Mouse (Mus musculus): Measurements from ENCODE around the gene Sirt3. TPM values are rescaled to one million over a fixed set of nuclear protein-coding genes. Genes with fewer than 3 reads are reported as not detected.

Sirt3 gene
- polyA plus RNA-seq, 1 experiment, result 16.2 TPM

DNA sequence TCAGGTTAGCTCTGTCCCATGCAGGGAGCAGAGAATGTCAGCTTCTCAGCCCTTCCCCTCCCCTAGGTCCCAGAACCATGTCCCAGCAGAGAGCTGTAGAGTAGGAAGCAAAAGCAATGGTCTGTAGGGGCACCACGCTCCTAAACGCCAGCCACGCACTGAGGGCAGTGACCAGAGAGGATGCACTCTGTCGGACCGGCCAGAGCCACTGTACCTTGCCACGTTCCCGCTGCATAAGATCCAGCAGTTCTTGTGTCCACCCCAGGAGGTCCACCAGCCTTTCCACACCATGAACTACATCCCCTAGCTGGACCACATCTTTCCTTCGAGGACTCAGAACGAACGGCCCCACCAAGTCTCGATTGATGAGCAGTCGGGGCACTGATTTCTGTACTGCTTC, 17.3 kb downstream of the Sirt3 start:
- Histone ChIP-seq H3K4me3 (ENCODE audit: insufficient read depth, low read length) (no peak overlapping the region), H3K4me1 (ENCODE audit: control insufficient read depth, insufficient read depth, low read length) (no peaks in the 10 kb centered on the region), H3K27ac (ENCODE audit: insufficient read depth, low read depth, low read length) (no peak overlapping the region)
- no peak for TF ChIP-seq CTCF (IDR thresholded peaks at IDR 0.05; ENCODE audit: low read depth, low read length)
- TF ChIP-seq POLR2A (IDR thresholded peaks at IDR 0.05; ENCODE audit: borderline replicate concordance, low read depth, low read length), result no peak

- Histone ChIP-seq H3K4me1 (ENCODE audit: control insufficient read depth, insufficient read depth, low read length) (peaks cover 7% of the 10 kb centered on the region; the same call in 1 of the 2 replicates), H3K4me3 (ENCODE audit: insufficient read depth, low read length) (no peak overlapping the region), H3K27ac (ENCODE audit: insufficient read depth, low read depth, low read length) (no peak overlapping the region)
- TF ChIP-seq CTCF (IDR thresholded peaks at IDR 0.05; ENCODE audit: low read depth, low read length) (no peak), POLR2A (IDR thresholded peaks at IDR 0.05; ENCODE audit: borderline replicate concordance, low read depth, low read length) (no peak)
Observed at GRCm38 (mm10) chr7:140860728-140861127, 21.4 kb downstream of the Sirt3 start.

DNA sequence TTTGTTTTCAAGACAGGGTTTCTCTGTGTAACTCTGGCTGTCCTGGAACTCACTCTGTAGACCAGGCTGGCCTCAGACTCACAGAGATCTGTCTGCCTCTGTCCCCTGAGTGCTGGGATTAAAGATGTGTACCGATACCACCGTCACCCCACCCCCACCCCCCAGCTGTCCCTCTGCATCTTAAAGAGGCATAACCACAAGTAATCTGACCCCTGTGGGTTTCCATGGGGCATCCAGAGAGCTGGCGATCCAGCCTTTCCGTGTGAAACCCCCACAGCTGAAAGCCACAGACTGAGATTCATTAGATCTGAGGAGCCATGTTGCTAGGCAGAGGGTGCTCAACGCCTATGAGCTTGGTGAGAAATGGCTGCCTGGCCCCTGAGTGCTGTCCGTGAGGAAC, 22.1 kb downstream of the Sirt3 start:
- Histone ChIP-seq H3K4me3 (ENCODE audit: insufficient read depth, low read length) (no peak overlapping the region), H3K4me1 (ENCODE audit: control insufficient read depth, insufficient read depth, low read length) (peaks cover 10% of the 10 kb centered on the region; the same call in 1 of the 2 replicates), H3K27ac (ENCODE audit: insufficient read depth, low read depth, low read length) (no peak overlapping the region)
- TF ChIP-seq POLR2A (IDR thresholded peaks at IDR 0.05; ENCODE audit: borderline replicate concordance, low read depth, low read length) (no peak), CTCF (IDR thresholded peaks at IDR 0.05; ENCODE audit: low read depth, low read length) (no peak)

DNA sequence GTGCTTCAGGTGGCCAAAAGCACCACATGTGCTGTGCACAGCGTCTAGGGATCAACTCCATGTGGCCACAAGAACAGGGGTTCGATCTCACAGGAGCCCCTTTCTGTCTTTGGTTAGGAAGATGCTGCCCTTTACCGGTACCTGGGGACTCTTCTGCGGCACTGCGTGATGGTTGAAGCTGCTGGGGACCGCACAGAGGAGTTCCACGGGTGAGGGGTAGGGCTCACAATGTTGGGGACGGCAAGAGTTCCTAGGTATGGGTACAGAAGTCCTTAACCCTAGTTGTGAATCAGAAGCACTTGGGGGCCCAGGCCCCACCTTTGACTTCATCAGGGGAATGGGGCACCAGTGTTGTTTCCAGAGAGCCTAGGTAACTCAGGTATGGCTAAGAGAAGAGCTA, 23.4 kb downstream of the Sirt3 start:
- Histone ChIP-seq H3K27ac (ENCODE audit: insufficient read depth, low read depth, low read length) (no peak overlapping the region), H3K4me1 (ENCODE audit: control insufficient read depth, insufficient read depth, low read length) (peaks cover 12% of the 10 kb centered on the region; the same call in 1 of the 2 replicates), H3K4me3 (ENCODE audit: insufficient read depth, low read length) (peak overlapping the region; percentile 86)
- TF ChIP-seq POLR2A (IDR thresholded peaks at IDR 0.05; ENCODE audit: borderline replicate concordance, low read depth, low read length) (no peak), CTCF (IDR thresholded peaks at IDR 0.05; ENCODE audit: low read depth, low read length) (no peak)

- Histone ChIP-seq H3K27ac (ENCODE audit: insufficient read depth, low read depth, low read length) (peak within 1 kb of the TSS; percentile 83), H3K4me3 (ENCODE audit: insufficient read depth, low read length) (peak within 1 kb of the TSS; percentile 86), H3K4me1 (ENCODE audit: control insufficient read depth, insufficient read depth, low read length) (peaks cover 12% of the 10 kb centered on the region; the same call in 1 of the 2 replicates)
- TF ChIP-seq POLR2A (IDR thresholded peaks at IDR 0.05; ENCODE audit: borderline replicate concordance, low read depth, low read length), result no peak
Observed at GRCm38 (mm10) chr7:140857550-140858505, 24.3 kb downstream of the Sirt3 start, which contains the start of gene Bet1l. Gene Bet1l (minus strand): TSS chr7:140857577.

GRCm38 (mm10) chr7:140856785-140857549, 25.1 kb downstream of the Sirt3 start, which contains the start of gene Ric8a:
Gene Ric8a (plus strand): TSS chr7:140856957.
- no peak for TF ChIP-seq CTCF (IDR thresholded peaks at IDR 0.05; ENCODE audit: low read depth, low read length)
- TF ChIP-seq POLR2A (IDR thresholded peaks at IDR 0.05; ENCODE audit: borderline replicate concordance, low read depth, low read length), result no peak
- H3K27ac ChIP-seq (ENCODE audit: insufficient read depth, low read depth, low read length), result peak within 1 kb of the TSS; percentile 83
- H3K4me1 ChIP-seq (ENCODE audit: control insufficient read depth, insufficient read depth, low read length), result peaks cover 12% of the 10 kb centered on the region; the same call in 1 of the 2 replicates
- peak within 1 kb of the TSS; percentile 86 for H3K4me3 ChIP-seq (ENCODE audit: insufficient read depth, low read length)

DNA sequence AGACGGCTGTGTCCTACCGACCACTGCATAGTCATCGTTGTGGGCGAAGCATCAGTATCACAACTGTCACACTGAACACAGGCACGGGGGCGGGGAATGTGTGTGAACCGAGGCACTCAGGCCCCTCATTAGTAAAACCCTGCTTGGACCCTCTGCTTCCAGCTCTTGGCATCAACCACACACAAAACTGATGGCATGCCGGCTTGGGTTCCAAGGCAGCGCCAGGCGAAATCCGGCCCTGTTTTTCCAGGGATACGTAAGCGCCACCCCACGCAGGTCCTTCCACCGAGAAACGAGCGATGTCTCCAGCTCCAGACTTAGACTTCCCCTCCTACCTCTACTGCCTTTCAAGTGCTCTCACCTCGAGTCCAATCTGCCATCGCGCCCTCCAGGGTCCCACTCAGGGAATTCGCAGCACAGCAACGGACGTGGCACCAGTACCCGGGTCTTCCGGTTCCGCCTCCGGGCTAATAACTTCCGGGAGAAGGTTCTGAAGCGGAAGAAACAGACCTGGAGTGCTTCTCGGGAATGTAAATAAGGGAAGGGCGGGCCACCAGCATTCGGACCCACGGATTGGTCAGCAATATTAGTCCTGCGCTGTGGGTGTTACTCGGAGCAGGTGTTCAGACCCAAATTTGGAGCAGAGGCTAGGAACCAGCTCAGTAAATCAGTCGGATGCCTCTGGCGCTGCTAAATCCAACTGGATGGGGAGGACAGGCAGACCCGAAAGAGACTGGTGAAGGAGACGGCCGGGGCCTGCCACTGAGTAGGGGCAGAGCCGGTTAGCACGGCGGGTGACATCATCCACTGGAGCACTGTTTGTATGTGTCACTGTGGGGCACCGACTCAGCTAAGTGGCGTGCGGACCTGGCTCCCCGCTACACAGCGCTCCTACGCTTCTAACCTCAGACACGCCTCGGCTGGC, 26.0 kb downstream of the Sirt3 start, which contains the start of gene Gm45785:
Gene Gm45785 (minus strand): TSS at position 472 of the 925 bp plus-strand sequence.
- peak within 1 kb of the TSS; percentile 83 for H3K27ac ChIP-seq (ENCODE audit: insufficient read depth, low read depth, low read length)
- peaks cover 12% of the 10 kb centered on the region; the same call in 1 of the 2 replicates for H3K4me1 ChIP-seq (ENCODE audit: control insufficient read depth, insufficient read depth, low read length)
- 0 out of 2 replicates have a peak, but pooled peaks have one; percentile 61 for TF ChIP-seq POLR2A (IDR thresholded peaks at IDR 0.05; ENCODE audit: borderline replicate concordance, low read depth, low read length)
- TF ChIP-seq CTCF (IDR thresholded peaks at IDR 0.05; ENCODE audit: low read depth, low read length), result no peak
- H3K4me3 ChIP-seq (ENCODE audit: insufficient read depth, low read length), result peak within 1 kb of the TSS; percentile 86

DNA sequence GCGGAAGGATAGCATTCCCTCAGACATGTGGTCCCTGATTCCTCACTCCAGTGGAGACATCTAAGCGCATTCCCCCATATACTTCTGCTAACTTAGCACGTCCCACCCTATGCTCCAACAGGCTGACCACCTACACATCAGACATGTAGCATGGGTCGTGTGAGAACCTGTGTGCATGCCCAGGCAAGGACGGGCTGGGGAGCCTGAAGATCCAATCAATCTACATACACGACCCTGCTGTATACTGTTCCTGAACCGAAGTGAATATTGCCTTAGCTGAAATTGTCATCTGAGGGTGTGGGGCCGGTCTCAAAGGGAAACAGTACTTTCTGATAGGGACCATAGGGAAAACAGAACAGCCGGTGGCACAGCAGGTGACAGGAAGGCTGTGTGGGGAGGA, 26.9 kb downstream of the Sirt3 start:
- H3K4me3 ChIP-seq (ENCODE audit: insufficient read depth, low read length), result peak overlapping the region; percentile 86
- no peak overlapping the region for H3K27ac ChIP-seq (ENCODE audit: insufficient read depth, low read depth, low read length)
- peaks cover 12% of the 10 kb centered on the region; the same call in 1 of the 2 replicates for H3K4me1 ChIP-seq (ENCODE audit: control insufficient read depth, insufficient read depth, low read length)
- TF ChIP-seq CTCF (IDR thresholded peaks at IDR 0.05; ENCODE audit: low read depth, low read length), result no peak
- TF ChIP-seq POLR2A (IDR thresholded peaks at IDR 0.05; ENCODE audit: borderline replicate concordance, low read depth, low read length), result no peak
